Mouse (Mus musculus) 3134 (cell line): ENCODE measurements at regions not wholly inside any gene's neighbourhood (a gene's known extent, or its start where the extent isn't known, plus 50 kb on each side); places are given as distances from the start of the nearest gene placed in this dataset.

Experiments
- DNase-seq: peaks from one replicate; pipeline ENCODE4 v3.0.0-alpha.2; 2011; ENCODE audit warnings: low spot score; ENCODE audit not compliant: insufficient read length; ENCODE audit errors: extremely low read depth

GRCm38 (mm10) chr1:91677062-91677461 lies 124.2 kb upstream of the Twist2 start:
- no peak for DNase-seq

- DNase-seq, result no peak
These were observed 122.5 kb upstream of the Twist2 start for GRCm38 (mm10) chr1:91678789-91679188.

GRCm38 (mm10) chr1:91685031-91685430 lies 116.2 kb upstream of the Twist2 start:
- no peak for DNase-seq

- DNase-seq, result no peak
These were observed 115.5 kb upstream of the Twist2 start for GRCm38 (mm10) chr1:91685789-91686188.

GRCm38 (mm10) chr1:91691601-91692000 lies 109.7 kb upstream of the Twist2 start:
- DNase-seq, result peak; percentile 53

- peak; percentile 65 for DNase-seq
These were observed 108.4 kb upstream of the Twist2 start for GRCm38 (mm10) chr1:91692709-91693460.

- DNase-seq, result no peak
These were observed 104.2 kb upstream of the Twist2 start for GRCm38 (mm10) chr1:91697053-91697452.

- no peak for DNase-seq
These were observed 99.8 kb upstream of the Twist2 start for GRCm38 (mm10) chr1:91701475-91701874.

GRCm38 (mm10) chr1:91702021-91702420 lies 99.2 kb upstream of the Twist2 start:
- DNase-seq, result no peak

GRCm38 (mm10) chr1:91702737-91703136 lies 98.5 kb upstream of the Twist2 start:
- no peak for DNase-seq

- DNase-seq, result peak; percentile 65
These were observed 95.8 kb upstream of the Twist2 start for GRCm38 (mm10) chr1:91705451-91705850.

- DNase-seq, result no peak
These were observed 92.6 kb upstream of the Twist2 start for GRCm38 (mm10) chr1:91708550-91709243.

GRCm38 (mm10) chr1:91709244-91709600 lies 92.0 kb upstream of the Twist2 start:
- no peak for DNase-seq

- no peak for DNase-seq
These were observed 88.1 kb upstream of the Twist2 start for GRCm38 (mm10) chr1:91713131-91713530.

GRCm38 (mm10) chr1:91714266-91714665 lies 87.0 kb upstream of the Twist2 start:
- DNase-seq, result no peak

GRCm38 (mm10) chr1:91715341-91715740 lies 85.9 kb upstream of the Twist2 start:
- no peak for DNase-seq

- DNase-seq, result no peak
These were observed 85.5 kb upstream of the Twist2 start for GRCm38 (mm10) chr1:91715791-91716190.

GRCm38 (mm10) chr1:91716836-91717235 lies 84.4 kb upstream of the Twist2 start:
- no peak for DNase-seq

GRCm38 (mm10) chr1:91717961-91718360 lies 83.3 kb upstream of the Twist2 start:
- no peak for DNase-seq

- DNase-seq, result no peak
These were observed 72.0 kb upstream of the Twist2 start for GRCm38 (mm10) chr1:91729246-91729645.

GRCm38 (mm10) chr1:91730281-91730680 lies 71.0 kb upstream of the Twist2 start:
- DNase-seq, result no peak

GRCm38 (mm10) chr1:91731703-91732102 lies 69.6 kb upstream of the Twist2 start:
- no peak for DNase-seq
